Mouse (Mus musculus): Measurements from ENCODE around the gene Fbxw4. TPM values are rescaled to one million over a fixed set of nuclear protein-coding genes. Genes with fewer than 3 reads are reported as not detected.

Fbxw4 gene
- polyA plus RNA-seq, 1 experiment, result 32.7 TPM

- Histone ChIP-seq H3K4me1 (ENCODE audit: control insufficient read depth, insufficient read depth, insufficient read length, low read length) (no peaks in the 10 kb centered on the region), H3K27ac (replicated peaks; ENCODE audit: low read depth, low read length) (no peak overlapping the region), H3K4me3 (ENCODE audit: insufficient read depth, low read depth, low read length) (no peak overlapping the region)
Measured at GRCm38 (mm10) chr19:45535214-45535735, 124.8 kb downstream of the Fbxw4 start.

- Histone ChIP-seq H3K4me3 (ENCODE audit: insufficient read depth, low read depth, low read length) (no peak overlapping the region), H3K27ac (replicated peaks; ENCODE audit: low read depth, low read length) (no peak overlapping the region), H3K4me1 (ENCODE audit: control insufficient read depth, insufficient read depth, insufficient read length, low read length) (no peaks in the 10 kb centered on the region)
Measured at GRCm38 (mm10) chr19:45533617-45534016, 126.5 kb downstream of the Fbxw4 start.

- Histone ChIP-seq H3K4me3 (ENCODE audit: insufficient read depth, low read depth, low read length) (no peak overlapping the region), H3K27ac (replicated peaks; ENCODE audit: low read depth, low read length) (no peak overlapping the region), H3K4me1 (ENCODE audit: control insufficient read depth, insufficient read depth, insufficient read length, low read length) (no peaks in the 10 kb centered on the region)
Measured at GRCm38 (mm10) chr19:45531554-45531953, 128.6 kb downstream of the Fbxw4 start.

GRCm38 (mm10) chr19:45530200-45530995 lies 129.7 kb downstream of the Fbxw4 start:
- H3K27ac ChIP-seq (replicated peaks; ENCODE audit: low read depth, low read length), result no peak overlapping the region
- no peaks in the 10 kb centered on the region for H3K4me1 ChIP-seq (ENCODE audit: control insufficient read depth, insufficient read depth, insufficient read length, low read length)
- H3K4me3 ChIP-seq (ENCODE audit: insufficient read depth, low read depth, low read length), result no peak overlapping the region

- Histone ChIP-seq H3K4me1 (ENCODE audit: control insufficient read depth, insufficient read depth, insufficient read length, low read length) (no peaks in the 10 kb centered on the region), H3K27ac (replicated peaks; ENCODE audit: low read depth, low read length) (no peak overlapping the region), H3K4me3 (ENCODE audit: insufficient read depth, low read depth, low read length) (no peak overlapping the region)
Measured at GRCm38 (mm10) chr19:45529294-45529693, 130.8 kb downstream of the Fbxw4 start.

Other genes with a start within 250 kb of the Fbxw4 start
- gene Poll, start 99.8 kb downstream of the Fbxw4 start, polyA plus RNA-seq (2012; ENCODE audit: insufficient read depth, insufficient read length, missing spikeins), result 6.2 and 6.3 TPM in 2 replicates
- gene Gm17018, start 99.7 kb downstream of the Fbxw4 start, polyA plus RNA-seq (2012; ENCODE audit: insufficient read depth, insufficient read length, missing spikeins), result 20.1 and 26.1 TPM in 2 replicates
- not detected in 2 replicates for gene Fgf8, start 82.6 kb upstream of the Fbxw4 start, polyA plus RNA-seq (2012; ENCODE audit: insufficient read depth, insufficient read length, missing spikeins)
- gene Npm3, start 89.3 kb upstream of the Fbxw4 start, polyA plus RNA-seq (2012; ENCODE audit: insufficient read depth, insufficient read length, missing spikeins), result 26.4 and 35.8 TPM in 2 replicates
- 24.6 and 48.1 TPM in 2 replicates for gene Mgea5, start 123.5 kb upstream of the Fbxw4 start, polyA plus RNA-seq (2012; ENCODE audit: insufficient read depth, insufficient read length, missing spikeins)
- not detected in 2 replicates for gene Kcnip2, start 155.7 kb upstream of the Fbxw4 start, polyA plus RNA-seq (2012; ENCODE audit: insufficient read depth, insufficient read length, missing spikeins)